Mouse (Mus musculus) heart, adult 2 months (tissue): ENCODE data around the gene Actl6a. TPM values are rescaled to one million over a fixed set of nuclear protein-coding genes. Genes with fewer than 3 reads are reported as not detected.

Experiments
- DNase-seq, 2 experiments: peaks; one replicate each; pipeline ENCODE4 v3.0.0; 2021
- H3K27ac ChIP-seq: fragments of 200-600 bp; 2 replicates; pipeline ENCODE4 v1.8.1; 2022
- H3K27me3 ChIP-seq: fragments of 200-500 bp; 2 replicates; pipeline ENCODE4 v1.6.1; 2012; ENCODE audit warnings: mild to moderate bottlenecking, low read length, inconsistent platforms, mixed read lengths; ENCODE audit not compliant: control insufficient read depth, insufficient read depth
- H3K36me3 ChIP-seq: fragments of 200-500 bp; 2 replicates; pipeline ENCODE4 v1.6.1; 2012; ENCODE audit warnings: low read length, inconsistent platforms; ENCODE audit not compliant: control insufficient read depth, insufficient read depth
- H3K4me1 ChIP-seq: fragments of 200-500 bp; 2 replicates; pipeline ENCODE4 v1.6.1; 2011; ENCODE audit warnings: low read length; ENCODE audit not compliant: control insufficient read depth, insufficient read depth
- H3K4me3 ChIP-seq: fragments of 200-600 bp; 2 replicates; pipeline ENCODE4 v1.8.1; 2022
- H3K79me2 ChIP-seq: fragments of 200-500 bp; replicated peaks from 2 replicates; pipeline ENCODE4 v1.6.1; 2012; ENCODE audit warnings: mild to moderate bottlenecking, inconsistent platforms, low read length, moderate library complexity, mixed read lengths; ENCODE audit not compliant: control insufficient read depth, insufficient read depth
- H3K9ac ChIP-seq: fragments of 200-500 bp; 2 replicates; pipeline ENCODE4 v1.6.1; 2012; ENCODE audit warnings: low read depth, mild to moderate bottlenecking, control low read depth, inconsistent platforms, low read length, mixed read lengths
- CTCF ChIP-seq: fragments of 200-600 bp; IDR thresholded peaks from 2 replicates; pipeline ENCODE4 v1.8.1; 2022; ENCODE audit warnings: antibody characterized with exemption, mild to moderate bottlenecking, moderate library complexity
- EP300 ChIP-seq: fragments of 200-500 bp; IDR thresholded peaks from 2 replicates; pipeline ENCODE4 v1.6.1; 2011; ENCODE audit warnings: low read depth, low read length, control low read depth; ENCODE audit not compliant: insufficient read depth
- POLR2A ChIP-seq: fragments of 200-500 bp; IDR thresholded peaks from 2 replicates; pipeline ENCODE4 v1.6.1; 2011; ENCODE audit warnings: mild to moderate bottlenecking, low read depth, low read length, control low read depth; ENCODE audit not compliant: insufficient read depth
- WGBS: fragments of 180-500 bp; shearing (Covaris S2); methylation state at CpG from one replicate; pipeline ENCODE4 v1.1.7; 2018; 5-methylcytosine and 5-hydroxymethylcytosine counted together
- intact Hi-C: fragments of 180-260 bp; cut with DNase I; formaldehyde crosslinking; loops from one replicate; pipeline ENCODE4 v1.15.1; 2025
- polyA plus RNA-seq: library from polyadenylated mRNA; depleted of rRNA; stranded (reverse); fragments of >200 nt; gene quantifications from 2 replicates; pipeline ENCODE4 v1.2.3, GENCODE M21; 2012
- total RNA-seq, 2 experiments: library from RNA; stranded (reverse); gene quantifications; 2 replicates each; pipeline ENCODE4 v1.2.3; 2021

Actl6a gene
- total and polyA plus RNA-seq, 3 experiments, result 11.1 to 22.9 (median 22.1) TPM

GRCm38 (mm10) chr3:32676393-32676792 is 29.7 kb upstream of the Actl6a start:
- Histone ChIP-seq H3K9ac (no peak overlapping the region), H3K36me3 (no peaks in the 10 kb centered on the region), H3K4me1 (no peaks in the 10 kb centered on the region), H3K79me2 (no peaks in the 10 kb centered on the region), H3K27ac (no peak overlapping the region), H3K27me3 (no peaks in the 10 kb centered on the region), H3K4me3 (no peak overlapping the region)
- TF ChIP-seq EP300, result no peak
- TF ChIP-seq CTCF, result no peak
- no peak for TF ChIP-seq POLR2A
- intact Hi-C loops, result no loop called here
- DNase-seq, result no peak
- 80% methylated on average over 6 of the region's 6 CpGs for WGBS

GRCm38 (mm10) chr3:32682910-32683531 is 23.1 kb upstream of the Actl6a start:
- Histone ChIP-seq H3K4me1 (no peaks in the 10 kb centered on the region), H3K79me2 (no peaks in the 10 kb centered on the region), H3K27me3 (no peaks in the 10 kb centered on the region), H3K36me3 (no peaks in the 10 kb centered on the region), H3K27ac (no peak overlapping the region), H3K4me3 (no peak overlapping the region), H3K9ac (no peak overlapping the region)
- intact Hi-C loops, result no loop called here
- WGBS, result 65% methylated on average over 12 of the region's 12 CpGs
- no peak for DNase-seq
- TF ChIP-seq EP300, result no peak
- TF ChIP-seq CTCF, result no peak
- no peak for TF ChIP-seq POLR2A

GRCm38 (mm10) chr3:32684631-32685030 is 21.5 kb upstream of the Actl6a start:
- H3K27ac ChIP-seq, result peak overlapping the region; percentile 27
- WGBS, result 42% methylated on average over 3 of the region's 3 CpGs
- DNase-seq, result peak in 1 of 2 experiments; percentile 9
- intact Hi-C loops, result no loop called here
- H3K9ac ChIP-seq, result no peak overlapping the region
- TF ChIP-seq POLR2A (no peak), EP300 (no peak), CTCF (no peak)
- H3K4me1 ChIP-seq, result no peaks in the 10 kb centered on the region
- no peak overlapping the region for H3K4me3 ChIP-seq
- H3K36me3 ChIP-seq, result no peaks in the 10 kb centered on the region
- no peaks in the 10 kb centered on the region for H3K27me3 ChIP-seq
- H3K79me2 ChIP-seq, result no peaks in the 10 kb centered on the region

GRCm38 (mm10) chr3:32686537-32686936 is 19.6 kb upstream of the Actl6a start:
- Histone ChIP-seq H3K4me3 (no peak overlapping the region), H3K27me3 (no peaks in the 10 kb centered on the region), H3K27ac (no peak overlapping the region), H3K4me1 (no peaks in the 10 kb centered on the region), H3K36me3 (no peaks in the 10 kb centered on the region), H3K9ac (no peak overlapping the region), H3K79me2 (no peaks in the 10 kb centered on the region)
- 65% methylated on average over 1 of the region's 1 CpGs for WGBS
- TF ChIP-seq CTCF (no peak), EP300 (no peak), POLR2A (no peak)
- intact Hi-C loops, result no loop called here
- DNase-seq, result no peak

- WGBS, result 78% methylated on average over 4 of the region's 4 CpGs
- Histone ChIP-seq H3K36me3 (0 out of 2 replicates have a peak, but pooled peaks cover under 1% of the 10 kb centered on the region), H3K27ac (no peak overlapping the region), H3K4me1 (no peaks in the 10 kb centered on the region), H3K79me2 (no peaks in the 10 kb centered on the region), H3K9ac (no peak overlapping the region), H3K27me3 (no peaks in the 10 kb centered on the region), H3K4me3 (no peak overlapping the region)
- intact Hi-C loops, result no loop called here
- no peak for DNase-seq
- TF ChIP-seq POLR2A, result no peak
- TF ChIP-seq CTCF, result peak; percentile 27
- TF ChIP-seq EP300, result no peak
Observed at GRCm38 (mm10) chr3:32687156-32687555, 18.9 kb upstream of the Actl6a start.

GRCm38 (mm10) chr3:32689567-32689999 is 16.5 kb upstream of the Actl6a start:
- no peak for TF ChIP-seq POLR2A
- no peak for TF ChIP-seq CTCF
- TF ChIP-seq EP300, result no peak
- Histone ChIP-seq H3K4me1 (no peaks in the 10 kb centered on the region), H3K4me3 (no peak overlapping the region), H3K36me3 (0 out of 2 replicates have a peak, but pooled peaks cover 3% of the 10 kb centered on the region), H3K9ac (no peak overlapping the region), H3K27me3 (no peaks in the 10 kb centered on the region), H3K27ac (no peak overlapping the region), H3K79me2 (no peaks in the 10 kb centered on the region)
- 56% methylated on average over 9 of the region's 9 CpGs for WGBS
- DNase-seq, result no peak
- intact Hi-C loops, result no loop called here
